Mouse (Mus musculus) gastrocnemius, adult 18-20 months (tissue): ENCODE data around the gene Cebpg. TPM values are rescaled to one million over a fixed set of nuclear protein-coding genes. Genes with fewer than 3 reads are reported as not detected.

Source experiments
- DNase-seq: peaks from one replicate; pipeline ENCODE4 v3.0.0; 2021; ENCODE audit warnings: low spot score
- total RNA-seq, 2 experiments: library from RNA; stranded (reverse); gene quantifications; 2 replicates each; pipeline ENCODE4 v1.2.3; 2021

The Cebpg gene
- total RNA-seq, 2 experiments from 2014 or later: 32.1 to 41.5 TPM

GRCm38 (mm10) chr7:35054977-35055618, 1.3 kb downstream of the Cebpg start:
- no peak for DNase-seq

DNA sequence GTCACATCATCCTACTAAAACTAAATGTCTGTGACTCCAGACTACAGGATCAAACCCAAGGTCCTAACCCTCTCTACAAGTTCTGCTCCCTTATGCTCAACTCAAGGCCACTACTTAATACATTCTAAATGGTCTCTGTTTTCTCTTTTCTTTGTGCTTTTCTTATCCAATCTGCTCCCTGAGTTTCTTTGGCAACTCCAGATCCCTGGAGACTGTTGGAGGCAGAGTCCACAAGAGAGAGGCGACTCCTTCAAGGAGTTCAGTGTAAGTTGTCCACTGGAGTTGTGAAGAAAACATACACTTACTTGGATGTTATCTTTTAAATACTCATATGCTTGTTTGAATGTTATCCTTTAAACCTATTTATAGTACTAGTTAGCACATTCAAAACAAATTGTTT, 2.1 kb downstream of the Cebpg start:
- DNase-seq: no peak

DNA sequence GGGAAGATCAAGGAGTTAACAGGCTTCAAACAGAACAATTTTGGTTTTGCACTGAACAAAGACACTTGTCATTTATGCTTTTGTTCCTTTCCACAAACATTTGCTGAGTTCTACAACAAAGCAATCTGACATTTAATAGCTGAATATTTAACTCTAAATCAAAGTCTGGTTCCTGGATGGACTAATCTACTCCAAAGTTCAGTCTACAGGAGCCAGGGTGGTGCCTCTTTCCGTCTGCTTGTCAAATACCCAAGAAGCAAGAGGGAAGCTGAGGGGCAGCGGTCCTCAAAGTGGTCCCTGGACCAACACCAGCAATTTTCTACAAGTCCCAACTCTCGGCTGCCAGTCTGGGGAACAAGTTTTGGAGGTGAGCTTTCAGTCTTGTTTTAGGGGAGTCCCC, 3.2 kb downstream of the Cebpg start:
- DNase-seq: no peak

- DNase-seq: no peak
Measured at GRCm38 (mm10) chr7:35050540-35050939, 5.8 kb downstream of the Cebpg start.

- no peak for DNase-seq
Measured at GRCm38 (mm10) chr7:35046091-35046490, 10.3 kb downstream of the Cebpg start.

DNA sequence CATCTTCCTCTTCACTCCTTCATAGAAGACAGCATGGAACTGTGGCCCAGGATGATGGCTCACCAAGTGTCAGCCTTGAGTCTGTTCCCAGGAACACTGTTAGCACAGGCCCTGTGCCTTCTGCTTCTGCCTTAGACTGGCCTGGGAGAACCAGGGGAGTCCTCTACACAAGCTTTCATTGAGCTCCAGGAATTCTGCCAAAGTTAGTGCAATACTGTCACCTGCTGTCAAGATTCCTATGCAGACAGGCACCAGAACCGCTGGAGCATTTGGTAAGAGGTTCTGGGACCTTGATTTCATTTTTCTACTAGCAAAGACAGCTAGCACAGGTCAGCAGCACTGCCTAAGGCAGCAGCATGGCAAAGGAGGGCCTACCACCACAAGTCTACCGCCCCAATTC, 11.7 kb downstream of the Cebpg start:
- no peak for DNase-seq

DNA sequence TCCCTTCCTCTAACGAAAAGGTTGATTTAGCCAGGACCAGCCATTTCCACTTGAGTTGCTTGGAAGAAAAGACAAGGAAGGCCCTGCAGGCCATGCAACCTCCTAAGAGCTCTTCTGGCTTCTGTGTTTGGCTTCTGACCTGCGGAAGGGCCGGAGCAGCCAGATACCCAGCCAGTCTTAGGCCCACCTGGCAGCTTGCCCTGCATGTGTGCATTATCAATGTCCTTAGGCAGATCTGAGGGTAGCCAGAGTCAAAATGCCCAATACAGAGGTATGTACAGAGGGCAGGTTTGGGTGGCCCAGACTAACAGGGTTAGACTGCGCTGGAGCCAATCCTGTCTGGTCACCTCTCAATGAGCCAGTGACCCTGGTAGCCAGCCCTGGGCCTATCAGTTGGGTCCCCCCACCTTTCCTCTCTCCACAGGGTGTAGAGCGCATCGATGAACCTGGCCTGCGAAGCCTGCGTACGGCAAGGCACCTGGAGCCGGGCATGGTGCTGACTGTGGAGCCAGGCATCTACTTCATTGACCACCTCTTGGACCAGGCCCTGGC, 13.0 kb downstream of the Cebpg start:
- no peak for DNase-seq

GRCm38 (mm10) chr7:35042759-35043217, 13.6 kb downstream of the Cebpg start:
- peak; percentile 68 for DNase-seq

DNA sequence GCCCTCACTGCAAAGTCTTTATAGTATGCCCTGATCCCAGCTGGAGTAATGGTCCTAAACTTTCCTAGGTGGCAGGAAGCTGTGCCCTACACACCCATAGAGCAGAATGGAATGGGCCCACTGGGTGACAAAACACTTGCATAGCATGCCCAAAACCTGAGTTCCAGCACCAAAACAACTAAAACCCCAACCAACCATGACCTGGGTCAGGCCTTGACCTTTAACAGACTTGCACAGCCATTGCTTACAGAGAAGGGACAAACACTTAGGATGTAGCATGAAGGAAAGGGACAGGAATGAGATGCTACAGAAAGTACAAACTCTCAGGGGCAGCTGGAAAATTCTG, 14.2 kb downstream of the Cebpg start:
- DNase-seq: no peak

- DNase-seq: no peak
Measured at GRCm38 (mm10) chr7:35041286-35042208, 14.8 kb downstream of the Cebpg start.

- no peak for DNase-seq
Measured at GRCm38 (mm10) chr7:35040176-35040972, 16.0 kb downstream of the Cebpg start.

DNA sequence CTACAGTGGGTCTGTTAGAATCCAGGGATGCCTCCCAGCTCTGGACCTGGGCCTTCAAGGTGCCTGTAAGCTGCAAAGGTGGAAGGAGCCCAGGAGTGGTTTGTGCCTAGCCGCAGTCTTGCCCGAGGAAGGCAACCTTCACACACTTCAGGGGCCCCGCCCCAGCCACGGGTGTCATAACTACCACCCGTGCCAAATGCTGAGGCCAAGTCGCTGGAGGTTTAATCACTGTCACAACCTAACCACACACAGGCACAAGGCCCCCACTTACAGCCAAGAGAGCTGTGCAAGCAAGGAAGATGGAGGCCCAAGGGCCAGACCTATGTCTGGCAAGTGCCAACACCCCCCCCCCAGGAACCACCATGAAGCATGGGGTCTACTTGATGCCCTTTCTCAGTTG, 19.0 kb downstream of the Cebpg start:
- no peak for DNase-seq

DNA sequence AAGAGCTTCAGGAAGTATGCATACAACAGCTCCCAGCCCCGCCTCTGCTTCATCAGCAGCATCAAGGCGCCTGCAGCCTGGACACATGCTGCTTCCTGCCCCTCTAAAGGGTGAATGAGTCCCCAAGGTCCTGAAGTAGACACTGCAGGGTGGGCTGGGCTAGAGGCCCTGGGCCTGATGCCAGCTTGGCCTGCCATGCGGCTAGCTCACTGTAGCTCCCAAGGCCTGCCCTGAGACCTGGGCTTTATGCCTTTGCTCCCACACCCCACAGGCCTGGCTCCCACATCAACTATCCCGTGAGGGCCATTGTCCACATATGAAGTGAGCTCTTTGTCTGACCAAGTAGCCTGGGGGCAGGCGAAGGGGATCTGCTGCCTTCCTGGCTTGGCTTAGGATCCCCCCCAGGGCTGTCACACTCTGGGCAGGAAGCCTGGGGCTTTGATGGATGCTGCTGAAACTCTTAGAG, 20.1 kb downstream of the Cebpg start:
- DNase-seq: no peak

GRCm38 (mm10) chr7:35035565-35035964, 20.8 kb downstream of the Cebpg start:
- DNase-seq: no peak

DNA sequence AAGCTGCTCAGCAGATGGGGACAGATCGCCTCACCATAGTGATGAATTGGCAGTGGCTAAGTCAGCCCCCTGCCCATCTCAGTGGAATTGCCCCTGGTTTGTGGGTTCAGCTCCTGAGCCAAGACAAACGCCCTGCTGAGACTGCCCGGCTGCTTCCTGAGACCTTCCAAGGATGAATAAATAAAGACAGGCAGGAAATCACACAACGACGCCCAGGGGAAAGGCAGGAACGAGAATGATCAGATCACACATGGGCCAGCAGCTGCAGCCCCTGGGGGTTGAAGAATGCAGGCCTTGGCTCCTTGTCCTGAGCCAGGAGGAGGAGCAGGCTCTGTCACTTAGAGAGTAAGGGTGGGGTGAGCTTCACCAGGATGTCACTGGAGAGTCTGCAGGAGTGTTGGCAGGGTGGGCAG, 21.2 kb downstream of the Cebpg start:
- peak; percentile 48 for DNase-seq

GRCm38 (mm10) chr7:35030567-35030966, 25.8 kb downstream of the Cebpg start:
- no peak for DNase-seq

GRCm38 (mm10) chr7:35029648-35030047, 26.7 kb downstream of the Cebpg start:
- no peak for DNase-seq

DNA sequence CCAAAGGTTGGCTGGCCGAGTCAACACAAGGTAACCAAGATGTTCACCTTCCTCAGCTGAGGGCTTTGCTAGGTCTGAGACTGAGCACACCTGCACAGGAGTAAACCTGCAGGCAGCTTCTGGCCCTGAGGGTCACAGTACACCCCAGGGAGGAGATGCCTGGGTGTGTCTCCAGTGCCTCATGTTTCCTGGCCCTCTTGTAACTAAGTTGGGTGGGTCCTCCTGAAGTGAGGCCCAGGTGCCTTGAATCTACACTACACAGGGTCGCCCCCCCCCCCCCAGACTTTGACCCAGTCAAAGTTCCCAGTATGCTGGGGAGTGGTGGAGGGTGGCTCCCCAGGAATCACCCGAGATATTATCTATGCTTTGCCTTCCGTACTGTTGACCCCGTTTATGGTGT, 27.1 kb downstream of the Cebpg start:
- DNase-seq: no peak

GRCm38 (mm10) chr7:35028559-35028958, 27.8 kb downstream of the Cebpg start:
- no peak for DNase-seq

GRCm38 (mm10) chr7:35027801-35028420, 28.5 kb downstream of the Cebpg start:
- DNase-seq: no peak

DNA sequence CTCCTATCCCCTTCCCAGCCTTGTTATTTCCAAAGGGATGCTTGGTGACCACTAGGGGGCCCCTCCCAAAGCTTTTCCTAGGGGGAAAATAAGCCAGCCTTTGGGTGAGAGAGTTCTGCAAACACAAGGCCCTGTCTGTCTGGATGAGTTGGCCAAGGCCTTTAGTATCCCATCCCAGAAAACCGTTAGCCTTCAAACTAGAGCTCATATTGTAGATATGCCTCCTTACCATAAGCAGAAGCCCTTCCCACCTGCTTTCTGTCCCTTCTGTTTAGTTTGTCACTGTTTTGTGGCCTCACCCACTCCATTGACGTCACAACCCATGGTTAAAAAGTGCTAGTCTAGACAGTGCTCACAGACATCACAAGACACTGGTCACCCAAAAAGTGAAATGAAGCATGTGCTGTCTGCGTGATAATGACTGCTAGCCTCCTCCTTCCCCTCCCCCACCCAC, 29.5 kb downstream of the Cebpg start:
- DNase-seq: peak; percentile 59
